Mouse (Mus musculus): ENCODE data around the gene Slc22a22. TPM values are rescaled to one million over a fixed set of nuclear protein-coding genes. Genes with fewer than 3 reads are reported as not detected.

The Slc22a22 gene
- total and polyA plus RNA-seq, 3 experiments: 0.16 TPM; not detected in 2

DNA sequence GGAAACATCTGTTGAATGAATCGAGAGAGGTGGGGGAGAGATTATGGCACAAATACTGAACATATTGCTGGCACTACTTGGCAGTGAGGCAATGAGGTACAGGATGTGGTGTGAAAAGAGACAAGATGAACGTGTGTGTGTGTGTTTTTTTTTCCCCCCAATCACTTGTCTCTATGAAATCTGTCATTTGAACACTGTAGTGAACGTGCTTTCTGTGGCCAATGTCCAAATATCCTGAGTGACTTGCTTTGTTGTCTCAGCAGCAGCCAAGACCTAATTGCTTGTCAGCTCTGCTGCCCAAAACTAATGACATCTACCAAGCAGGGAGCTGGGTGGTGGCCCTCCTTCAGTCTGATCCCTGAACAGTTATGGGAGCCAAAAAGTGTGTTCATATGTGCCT, 136.9 kb downstream of the Slc22a22 start:
- H3K27me3 ChIP-seq (ENCODE audit: insufficient read depth, low read length): no peaks in the 10 kb centered on the region
- no peaks in the 10 kb centered on the region for H3K36me3 ChIP-seq (replicated peaks)
- ATAC-seq (ENCODE audit: extremely low read depth, insufficient number of reproducible peaks, low FRiP score, poor library complexity, severe bottlenecking) (no peak), DNase-seq (ENCODE audit: low spot score) (no peak)
- TF ChIP-seq POLR2AphosphoS5 (IDR thresholded peaks at IDR 0.05; ENCODE audit: insufficient replicate concordance, low read depth, low read length) (no peak), GATA1 (IDR thresholded peaks at IDR 0.05; ENCODE audit: borderline replicate concordance, low read length) (no peak), TAL1 (conservative IDR thresholded peaks at IDR 0.05; ENCODE audit: low read depth, low read length) (no peak), CTCF (IDR thresholded peaks at IDR 0.05; ENCODE audit: low read depth, low read length) (no peak)
- no peaks in the 10 kb centered on the region for H3K4me1 ChIP-seq (ENCODE audit: insufficient read depth, low read depth, low read length)
- H3K9me3 ChIP-seq (replicated peaks): no peaks in the 10 kb centered on the region
- H3K4me3 ChIP-seq (ENCODE audit: low read depth, low read length): no peak overlapping the region

GRCm38 (mm10) chr15:57331326-57331725, 146.1 kb downstream of the Slc22a22 start:
- Histone ChIP-seq H3K36me3 (replicated peaks) (no peaks in the 10 kb centered on the region), H3K9me3 (replicated peaks) (no peaks in the 10 kb centered on the region), H3K4me3 (ENCODE audit: low read depth, low read length) (no peak overlapping the region), H3K27me3 (ENCODE audit: insufficient read depth, low read length) (no peaks in the 10 kb centered on the region; the same call in 1 of the 2 replicates), H3K4me1 (ENCODE audit: insufficient read depth, low read depth, low read length) (no peaks in the 10 kb centered on the region)
- no peak for TF ChIP-seq GATA2 (IDR thresholded peaks at IDR 0.05; ENCODE audit: borderline replicate concordance, low read depth, low read length)
- TF ChIP-seq GATA1 (IDR thresholded peaks at IDR 0.05; ENCODE audit: borderline replicate concordance, low read length): no peak
- no peak for TF ChIP-seq TAL1 (conservative IDR thresholded peaks at IDR 0.05; ENCODE audit: low read depth, low read length)
- TF ChIP-seq CTCF (IDR thresholded peaks at IDR 0.05; ENCODE audit: low read depth, low read length): no peak
- TF ChIP-seq POLR2AphosphoS5 (IDR thresholded peaks at IDR 0.05; ENCODE audit: insufficient replicate concordance, low read depth, low read length): no peak
- DNase-seq (ENCODE audit: low spot score) (no peak), ATAC-seq (ENCODE audit: extremely low read depth, insufficient number of reproducible peaks, low FRiP score, poor library complexity, severe bottlenecking) (no peak)

- no peak for TF ChIP-seq CTCF (IDR thresholded peaks at IDR 0.05; ENCODE audit: low read depth, low read length)
- no peak for TF ChIP-seq GATA1 (IDR thresholded peaks at IDR 0.05; ENCODE audit: borderline replicate concordance, low read length)
- TF ChIP-seq GATA2 (IDR thresholded peaks at IDR 0.05; ENCODE audit: borderline replicate concordance, low read depth, low read length): no peak
- TF ChIP-seq POLR2AphosphoS5 (IDR thresholded peaks at IDR 0.05; ENCODE audit: insufficient replicate concordance, low read depth, low read length): no peak
- no peak for TF ChIP-seq TAL1 (conservative IDR thresholded peaks at IDR 0.05; ENCODE audit: low read depth, low read length)
- H3K4me3 ChIP-seq (ENCODE audit: low read depth, low read length): no peak overlapping the region
- ATAC-seq (ENCODE audit: extremely low read depth, insufficient number of reproducible peaks, low FRiP score, poor library complexity, severe bottlenecking) (no peak), DNase-seq (ENCODE audit: low spot score) (no peak)
- H3K27me3 ChIP-seq (ENCODE audit: insufficient read depth, low read length): no peaks in the 10 kb centered on the region
- no peaks in the 10 kb centered on the region for H3K36me3 ChIP-seq (replicated peaks)
- no peaks in the 10 kb centered on the region for H3K4me1 ChIP-seq (ENCODE audit: insufficient read depth, low read depth, low read length)
- H3K9me3 ChIP-seq (replicated peaks): no peaks in the 10 kb centered on the region
These were observed 159.4 kb downstream of the Slc22a22 start for GRCm38 (mm10) chr15:57318001-57318400.

DNA sequence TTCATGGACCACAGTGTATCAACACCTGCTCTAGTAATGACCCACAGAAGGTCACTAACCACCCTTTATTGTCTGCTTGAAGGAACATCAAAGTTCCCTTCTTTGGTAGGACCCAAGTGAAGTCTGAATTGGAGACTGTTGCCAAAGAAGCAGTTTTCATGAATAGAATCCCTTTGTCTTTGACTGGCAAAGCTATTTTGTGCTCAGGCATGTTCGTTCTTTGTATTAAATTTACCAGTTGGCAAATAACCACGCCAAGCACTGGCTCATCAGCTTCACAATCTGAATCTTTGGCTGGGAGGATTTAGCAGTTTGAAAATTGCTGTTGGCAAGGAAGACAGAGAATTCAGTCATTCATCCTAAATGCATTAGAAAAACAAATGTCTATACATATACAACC, 160.9 kb downstream of the Slc22a22 start:
- TF ChIP-seq CTCF (IDR thresholded peaks at IDR 0.05; ENCODE audit: low read depth, low read length): no peak
- TF ChIP-seq GATA2 (IDR thresholded peaks at IDR 0.05; ENCODE audit: borderline replicate concordance, low read depth, low read length): no peak
- no peak for TF ChIP-seq GATA1 (IDR thresholded peaks at IDR 0.05; ENCODE audit: borderline replicate concordance, low read length)
- TF ChIP-seq TAL1 (conservative IDR thresholded peaks at IDR 0.05; ENCODE audit: low read depth, low read length): no peak
- no peak for TF ChIP-seq POLR2AphosphoS5 (IDR thresholded peaks at IDR 0.05; ENCODE audit: insufficient replicate concordance, low read depth, low read length)

GRCm38 (mm10) chr15:57302710-57303109, 174.7 kb downstream of the Slc22a22 start:
- TF ChIP-seq POLR2AphosphoS5 (IDR thresholded peaks at IDR 0.05; ENCODE audit: insufficient replicate concordance, low read depth, low read length): no peak
- no peak for TF ChIP-seq GATA1 (IDR thresholded peaks at IDR 0.05; ENCODE audit: borderline replicate concordance, low read length)
- no peak for TF ChIP-seq GATA2 (IDR thresholded peaks at IDR 0.05; ENCODE audit: borderline replicate concordance, low read depth, low read length)
- no peak for TF ChIP-seq TAL1 (conservative IDR thresholded peaks at IDR 0.05; ENCODE audit: low read depth, low read length)
- no peak for TF ChIP-seq CTCF (IDR thresholded peaks at IDR 0.05; ENCODE audit: low read depth, low read length)
- no peak for ATAC-seq (ENCODE audit: extremely low read depth, insufficient number of reproducible peaks, low FRiP score, poor library complexity, severe bottlenecking)
- H3K9me3 ChIP-seq (replicated peaks): no peaks in the 10 kb centered on the region

More for the DNA sequence above, 160.9 kb downstream of the Slc22a22 start:
- H3K9me3 ChIP-seq (replicated peaks): no peaks in the 10 kb centered on the region
- no peaks in the 10 kb centered on the region for H3K4me1 ChIP-seq (ENCODE audit: insufficient read depth, low read depth, low read length)
- ATAC-seq (ENCODE audit: extremely low read depth, insufficient number of reproducible peaks, low FRiP score, poor library complexity, severe bottlenecking) (no peak), DNase-seq (ENCODE audit: low spot score) (no peak)
- H3K4me3 ChIP-seq (ENCODE audit: low read depth, low read length): no peak overlapping the region
- no peaks in the 10 kb centered on the region for H3K36me3 ChIP-seq (replicated peaks)
- no peaks in the 10 kb centered on the region for H3K27me3 ChIP-seq (ENCODE audit: insufficient read depth, low read length)

GRCm38 (mm10) chr15:57278505-57278904, 198.9 kb downstream of the Slc22a22 start:
- Histone ChIP-seq H3K27me3 (ENCODE audit: insufficient read depth, low read length) (no peaks in the 10 kb centered on the region), H3K36me3 (replicated peaks) (no peaks in the 10 kb centered on the region), H3K4me3 (ENCODE audit: low read depth, low read length) (no peak overlapping the region), H3K9me3 (replicated peaks) (no peaks in the 10 kb centered on the region), H3K4me1 (ENCODE audit: insufficient read depth, low read depth, low read length) (no peaks in the 10 kb centered on the region)
- no peak for DNase-seq (ENCODE audit: low spot score)
- TF ChIP-seq GATA2 (IDR thresholded peaks at IDR 0.05; ENCODE audit: borderline replicate concordance, low read depth, low read length) (no peak), GATA1 (IDR thresholded peaks at IDR 0.05; ENCODE audit: borderline replicate concordance, low read length) (no peak), CTCF (IDR thresholded peaks at IDR 0.05; ENCODE audit: low read depth, low read length) (no peak), TAL1 (conservative IDR thresholded peaks at IDR 0.05; ENCODE audit: low read depth, low read length) (no peak), POLR2AphosphoS5 (IDR thresholded peaks at IDR 0.05; ENCODE audit: insufficient replicate concordance, low read depth, low read length) (no peak)
- no peak for ATAC-seq (ENCODE audit: extremely low read depth, insufficient number of reproducible peaks, low FRiP score, poor library complexity, severe bottlenecking)

More at GRCm38 (mm10) chr15:57302710-57303109, 174.7 kb downstream of the Slc22a22 start:
- no peak for DNase-seq (ENCODE audit: low spot score)
- H3K27me3 ChIP-seq (ENCODE audit: insufficient read depth, low read length): no peaks in the 10 kb centered on the region
- no peaks in the 10 kb centered on the region for H3K36me3 ChIP-seq (replicated peaks)
- no peaks in the 10 kb centered on the region for H3K4me1 ChIP-seq (ENCODE audit: insufficient read depth, low read depth, low read length)
- H3K4me3 ChIP-seq (ENCODE audit: low read depth, low read length): no peak overlapping the region

Measured in G1E (cell line).